Mouse (Mus musculus): Measurements from ENCODE around the gene Nmnat2.

Nmnat2 gene

DNA sequence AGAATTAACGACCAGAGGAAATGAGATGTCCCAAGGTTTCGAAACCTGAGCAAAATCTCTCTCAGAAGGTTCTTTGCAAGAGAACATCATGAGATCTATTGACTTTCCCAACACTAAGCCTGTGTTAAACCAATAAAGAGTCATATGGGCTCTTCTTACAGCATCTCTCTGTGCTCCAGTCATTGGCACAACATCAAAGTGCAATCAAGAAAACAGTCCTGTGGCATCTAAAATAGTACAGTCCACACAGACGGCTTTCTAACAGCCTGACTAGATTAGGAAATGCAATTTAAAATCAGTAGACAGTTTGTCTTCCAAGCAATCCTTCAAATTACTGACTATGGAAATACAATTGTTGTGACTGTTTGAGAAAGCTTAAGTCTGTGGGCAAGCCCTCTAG lies 32.2 kb downstream of the Nmnat2 start:
- no peak for DNase-seq (ENCODE audit: low spot score in 2 of 2)

DNA sequence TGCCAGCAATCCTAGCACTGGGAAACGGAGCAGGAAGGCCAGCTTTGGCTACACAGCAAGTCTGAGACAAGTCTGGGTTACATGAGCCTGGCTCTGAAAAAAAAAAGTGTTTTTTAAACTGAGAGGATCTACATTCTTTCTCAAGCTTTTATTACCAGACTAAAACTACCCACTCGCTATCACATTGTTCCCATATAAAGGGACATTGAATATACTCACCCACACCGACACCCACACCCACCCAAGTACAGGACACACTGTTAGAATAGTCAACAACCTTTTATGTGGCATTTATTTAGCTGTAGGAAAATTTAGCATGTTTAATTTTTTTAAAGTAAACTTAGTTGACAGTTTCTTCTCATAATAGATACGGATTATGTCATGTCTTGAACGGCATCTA lies 35.3 kb downstream of the Nmnat2 start:
- DNase-seq (ENCODE audit: low spot score in 2 of 2): no peak

DNA sequence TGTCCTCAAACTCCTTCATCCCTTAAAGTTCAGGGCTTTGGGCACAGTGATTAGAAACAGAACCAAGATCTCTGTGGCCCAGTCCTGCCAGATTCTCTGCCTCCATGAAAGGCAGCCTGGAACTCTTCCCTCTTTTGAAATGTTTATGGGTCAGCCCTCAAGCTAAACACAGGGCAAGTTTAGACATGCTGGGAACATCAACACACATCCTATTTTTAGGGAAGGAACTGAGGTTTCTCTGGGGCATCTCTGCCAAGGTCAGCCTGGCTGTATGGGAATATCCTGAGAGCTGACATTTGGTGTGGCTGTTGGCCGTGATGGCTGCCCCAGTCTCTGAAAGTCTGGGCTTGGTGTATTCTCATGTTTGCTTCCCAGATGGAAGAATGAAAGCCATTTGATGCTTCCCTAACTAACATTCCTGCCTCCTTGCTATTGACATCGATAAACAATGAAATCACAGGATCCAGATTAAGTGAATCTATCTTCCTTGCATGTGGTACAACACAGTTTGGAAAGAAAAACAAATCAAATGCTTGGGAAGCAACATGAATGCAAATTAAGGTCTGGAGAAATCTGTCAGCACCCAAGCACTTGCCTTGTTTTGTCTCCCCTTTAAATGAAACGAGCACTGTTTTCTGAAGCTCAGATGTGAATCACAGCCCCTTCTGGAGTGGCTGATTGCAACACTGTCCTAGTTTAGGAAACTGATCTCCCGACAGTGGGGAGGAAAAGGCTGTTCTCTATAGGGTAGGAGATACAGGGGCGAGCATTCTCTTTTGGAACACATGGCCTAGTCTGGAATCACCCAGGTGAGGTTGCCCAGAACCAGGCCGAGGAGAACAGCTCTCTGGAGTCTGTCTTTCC lies 37.7 kb downstream of the Nmnat2 start:
- DNase-seq (ENCODE audit: low spot score in 2 of 2): no peak

DNA sequence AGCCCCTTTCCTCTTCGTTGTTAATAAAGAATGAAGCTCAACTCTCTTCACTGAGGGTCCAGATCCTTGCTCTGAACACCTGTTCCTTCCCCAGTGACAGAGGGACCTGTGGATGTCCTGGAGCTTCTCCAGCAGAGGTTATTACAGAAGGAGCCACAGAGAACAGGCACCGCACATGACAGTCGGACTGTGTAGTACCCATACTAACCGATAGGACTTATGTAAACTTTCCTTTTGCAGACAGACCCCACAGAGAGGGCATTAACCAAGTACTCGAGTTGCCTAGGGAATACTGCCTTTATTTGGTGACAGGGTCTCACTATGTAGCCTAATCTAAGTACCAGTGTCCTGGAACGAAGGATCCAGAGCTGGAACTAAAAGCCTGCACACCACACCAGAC lies 39.0 kb downstream of the Nmnat2 start:
- no peak for DNase-seq (ENCODE audit: low spot score in 2 of 2)

DNA sequence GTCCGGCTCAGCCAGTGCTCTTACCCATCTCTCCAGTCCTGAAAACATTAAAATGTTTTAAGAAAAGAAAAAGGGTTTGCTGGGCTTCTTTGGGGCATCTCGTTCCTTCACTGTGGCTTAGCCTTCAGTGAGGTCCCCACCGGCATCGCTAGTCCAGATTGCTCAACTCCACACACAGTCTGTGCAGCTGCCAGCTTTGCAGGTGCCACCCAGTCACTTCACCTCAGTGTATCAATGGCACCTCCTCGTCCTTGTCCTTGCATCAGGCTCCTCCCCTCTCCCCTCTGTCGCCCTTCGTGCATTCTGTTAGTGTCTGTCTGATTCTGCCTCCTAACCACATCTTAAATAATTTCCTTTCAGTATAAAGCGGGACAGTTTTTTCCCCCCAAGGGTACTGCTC lies 45.2 kb downstream of the Nmnat2 start:
- no peak for DNase-seq (ENCODE audit: low spot score in 2 of 2)

DNA sequence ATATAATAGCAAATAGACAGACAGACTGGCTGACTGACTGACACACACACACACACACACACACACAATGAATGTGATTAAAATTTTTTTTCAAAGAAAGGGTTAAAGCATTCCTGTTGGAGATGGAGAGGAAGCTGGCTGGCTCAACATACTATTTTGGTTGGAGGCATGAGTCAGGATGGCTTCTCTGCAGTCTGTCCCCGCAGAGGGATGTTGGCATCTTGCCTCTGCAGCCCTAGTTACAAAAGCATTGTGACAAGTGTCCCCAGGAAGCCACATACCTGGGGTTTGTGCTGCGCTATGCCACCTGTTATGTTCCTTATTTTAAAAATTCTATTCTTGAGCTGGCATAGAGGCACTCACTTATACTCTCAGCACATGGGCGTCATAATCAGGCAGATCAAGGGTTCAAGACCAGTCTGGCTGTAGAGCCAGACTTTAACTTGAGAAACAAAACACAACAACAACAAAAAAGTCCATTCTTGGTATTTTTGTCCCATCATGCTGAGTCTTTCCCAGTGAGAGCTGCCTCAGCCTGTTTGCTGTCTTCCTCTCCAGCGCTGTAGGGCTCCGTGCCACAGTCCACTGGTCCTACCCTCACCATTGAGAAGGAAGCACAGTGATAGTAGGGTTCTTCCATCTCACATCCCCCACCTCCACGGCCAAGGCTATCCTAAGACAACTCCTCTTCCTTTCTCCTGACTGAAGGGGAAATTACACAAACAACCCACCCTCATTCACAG lies 45.9 kb downstream of the Nmnat2 start:
- DNase-seq (ENCODE audit: low spot score in 2 of 2): no peak

DNA sequence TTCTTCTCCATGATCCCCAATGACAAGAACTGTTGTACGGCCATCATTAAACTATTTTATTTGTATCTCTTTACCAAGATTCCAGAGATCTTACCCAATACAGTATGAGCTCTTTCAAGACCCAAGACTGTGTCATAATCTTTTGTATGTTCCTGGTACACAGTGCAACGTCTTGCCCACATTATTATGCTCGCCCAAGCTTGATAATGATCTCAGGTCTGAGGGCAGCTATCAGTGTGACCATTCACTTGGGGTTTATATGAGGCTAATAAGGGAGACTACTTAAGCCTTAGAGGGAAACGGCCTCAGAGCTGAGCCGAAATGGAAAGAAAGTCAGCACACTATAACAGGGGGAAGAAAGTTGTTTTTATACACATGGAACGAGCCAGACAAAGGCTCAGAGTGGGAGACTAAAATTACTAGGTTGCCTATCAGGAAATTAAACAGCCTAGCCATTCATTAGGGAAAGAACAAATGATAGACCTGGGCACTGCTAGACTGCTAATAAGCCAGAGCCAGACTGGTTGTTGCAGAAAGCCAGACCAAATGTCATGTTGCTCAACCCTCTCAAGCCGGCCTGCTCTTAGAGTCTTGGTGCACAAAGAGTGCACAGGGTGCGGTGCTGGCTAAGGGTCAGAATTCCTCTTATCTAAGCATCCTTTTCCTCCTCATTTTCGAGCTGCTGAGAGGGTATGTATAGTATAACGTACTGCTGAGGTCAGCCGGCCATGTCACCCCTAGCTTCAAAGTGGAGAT lies 47.7 kb downstream of the Nmnat2 start:
- no peak for DNase-seq (ENCODE audit: low spot score in 2 of 2)

DNA sequence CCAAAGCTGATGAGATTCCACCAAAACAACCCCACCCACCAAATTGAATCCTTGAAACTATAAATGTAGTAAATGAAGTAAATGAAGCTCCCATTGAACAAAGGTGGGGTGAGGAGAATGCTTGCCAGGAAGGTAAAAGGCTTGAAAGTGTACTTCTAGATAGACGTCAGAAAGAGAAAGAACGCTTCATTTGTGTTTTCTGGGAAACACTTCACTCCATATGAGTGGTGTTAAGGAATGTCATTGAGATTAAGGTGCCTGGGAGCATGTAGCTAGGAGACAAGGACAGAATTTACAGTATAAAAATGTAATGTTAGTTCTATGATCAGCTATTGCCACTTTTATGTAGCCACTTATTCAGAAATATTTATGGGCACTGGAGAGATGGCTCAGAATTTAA lies 49.7 kb downstream of the Nmnat2 start:
- no peak for DNase-seq (ENCODE audit: low spot score in 2 of 2)

DNA sequence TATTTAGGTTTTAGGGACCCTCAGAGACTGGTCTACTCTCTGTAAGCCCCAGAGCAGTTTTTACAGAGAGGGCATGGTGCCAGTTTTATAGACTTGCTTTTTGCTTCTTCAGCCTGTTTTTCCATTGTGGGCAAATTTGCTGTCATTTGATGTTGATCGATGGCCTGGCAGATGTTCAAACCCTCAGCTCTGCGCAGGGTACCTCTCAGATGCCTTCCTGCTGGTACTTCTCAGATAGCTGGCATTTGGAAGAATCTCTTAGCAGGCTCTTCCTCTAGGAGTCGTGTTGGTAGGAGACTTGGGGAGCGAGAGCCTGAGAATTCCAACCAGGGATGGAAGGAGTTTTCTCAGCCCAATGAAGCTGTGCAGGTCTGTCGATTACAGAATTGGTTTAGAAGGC lies 51.3 kb downstream of the Nmnat2 start:
- no peak for DNase-seq (ENCODE audit: low spot score in 2 of 2)

DNA sequence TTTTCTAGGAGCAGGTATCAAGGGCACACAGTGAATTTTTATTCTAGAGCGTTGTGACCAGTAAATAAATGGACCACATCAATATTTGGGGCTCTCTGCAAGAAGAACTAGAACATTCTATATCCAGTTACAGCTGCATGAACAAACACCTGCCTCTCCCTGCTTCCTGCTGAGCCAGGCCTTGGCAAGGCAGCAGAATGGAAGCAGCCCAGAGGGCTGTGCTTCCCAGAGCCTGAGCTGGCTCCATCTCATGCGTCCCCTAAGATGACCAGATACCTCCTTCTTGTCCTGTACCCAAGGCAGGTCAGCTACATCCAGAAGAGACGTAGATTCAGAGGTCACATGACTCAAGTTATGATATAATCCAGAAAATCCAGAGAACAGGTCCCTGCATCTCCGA lies 52.0 kb downstream of the Nmnat2 start:
- DNase-seq (ENCODE audit: low spot score in 2 of 2): no peak

DNA sequence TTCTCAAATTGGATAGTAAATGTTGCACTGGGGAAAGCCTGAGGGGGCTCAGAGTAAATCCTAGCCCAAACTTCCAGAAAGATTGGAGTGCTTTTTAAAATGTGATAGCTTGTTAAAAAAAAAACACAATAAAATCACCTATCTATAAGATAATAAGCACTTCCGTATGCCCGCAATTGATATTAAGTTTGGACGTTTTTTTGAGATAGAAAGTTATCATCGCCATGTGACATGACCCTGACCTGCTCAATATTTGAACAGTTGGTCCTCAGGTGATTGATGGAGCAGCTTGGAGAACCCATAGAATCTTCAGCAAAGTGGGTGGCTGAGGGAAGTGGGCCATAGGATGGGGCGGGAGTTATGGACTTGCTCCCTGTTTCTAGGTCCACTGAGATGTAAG lies 52.5 kb downstream of the Nmnat2 start:
- DNase-seq (ENCODE audit: low spot score in 2 of 2): no peak

DNA sequence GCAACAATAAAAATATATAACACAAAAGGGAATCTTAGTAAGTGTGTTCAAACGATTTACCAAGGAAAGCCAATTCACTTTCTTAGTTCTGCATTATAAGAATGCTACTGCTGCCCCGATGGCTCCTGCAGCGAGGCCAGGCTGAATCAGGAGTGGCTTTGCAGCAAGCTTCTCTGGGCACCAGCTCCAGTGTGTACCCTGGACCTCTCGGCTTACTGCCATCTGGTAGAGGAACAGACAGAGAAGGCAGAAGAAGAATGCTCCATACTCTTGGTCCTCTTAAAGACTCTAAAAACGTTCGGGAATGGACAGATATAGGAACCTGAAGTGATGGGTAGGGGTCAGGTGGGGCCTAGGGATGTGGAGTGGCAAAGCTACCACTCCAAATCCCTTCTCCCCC lies 53.0 kb downstream of the Nmnat2 start:
- DNase-seq (ENCODE audit: low spot score in 2 of 2): no peak

DNA sequence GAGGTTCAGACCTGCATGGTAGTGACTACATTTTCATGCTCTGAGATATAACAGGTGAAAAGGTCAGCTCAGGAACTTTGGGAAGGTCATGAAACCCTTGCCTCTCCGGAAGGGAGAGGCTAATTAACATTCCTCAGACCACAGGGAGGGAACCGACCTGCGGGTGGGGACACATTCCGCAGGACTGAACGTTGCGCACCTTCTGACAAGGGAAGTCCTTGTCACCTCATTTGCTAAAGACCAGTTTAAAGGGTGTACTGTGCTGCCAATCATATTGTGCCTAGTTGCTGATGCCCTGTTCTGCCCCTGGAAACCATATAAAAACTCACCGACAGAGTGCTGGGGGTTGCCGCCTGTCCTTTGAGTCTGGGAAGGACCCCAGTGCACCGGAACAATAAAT lies 54.5 kb downstream of the Nmnat2 start:
- DNase-seq (ENCODE audit: low spot score in 2 of 2): no peak

DNA sequence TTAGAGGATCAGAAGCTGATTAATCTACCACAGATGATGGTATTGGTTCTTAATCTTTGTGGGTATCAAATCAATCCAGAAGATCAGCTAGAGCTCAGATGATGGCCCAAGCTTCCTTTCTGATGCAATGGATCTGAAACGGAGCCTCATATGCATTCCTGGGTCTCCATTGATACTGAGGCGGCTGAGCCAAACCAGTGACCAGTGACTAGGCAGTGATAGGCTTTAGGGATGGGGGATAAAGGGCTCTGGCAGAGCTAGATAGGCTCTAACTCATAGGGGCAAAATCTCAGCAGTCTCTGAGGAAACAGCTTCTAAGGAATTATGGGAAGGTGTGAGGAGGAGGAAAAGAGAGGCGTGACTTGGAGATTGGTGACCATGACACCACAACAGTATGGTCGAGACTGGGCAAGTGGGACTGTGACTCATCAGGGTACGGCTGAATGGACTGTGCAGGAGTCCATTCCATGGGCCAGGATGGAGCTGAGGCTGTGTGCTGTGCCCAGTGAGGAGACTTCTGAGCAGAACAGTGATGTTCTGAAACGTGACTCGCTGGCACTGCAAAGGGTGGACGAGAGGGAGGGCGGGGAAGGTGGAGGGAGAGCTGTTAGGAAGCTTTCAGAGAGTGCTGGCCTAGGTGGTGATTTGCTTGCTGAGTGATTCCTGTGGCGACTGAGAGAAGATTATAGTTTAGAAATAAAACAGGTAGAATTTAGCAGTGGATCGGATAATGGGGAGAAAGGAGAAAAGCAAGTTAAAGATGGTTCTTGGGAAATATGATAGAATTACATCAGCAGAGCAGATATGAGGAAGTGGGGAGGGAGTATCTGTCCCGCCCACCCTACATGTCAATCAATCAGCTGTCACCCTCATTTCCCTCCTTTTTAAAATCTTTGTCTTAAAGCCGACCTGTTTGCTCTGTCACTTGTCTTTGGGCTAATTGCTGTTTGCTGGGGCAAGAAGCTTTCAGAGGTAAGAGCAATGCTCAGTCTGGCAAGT lies 55.9 kb downstream of the Nmnat2 start:
- no peak for DNase-seq (ENCODE audit: low spot score in 2 of 2)

DNA sequence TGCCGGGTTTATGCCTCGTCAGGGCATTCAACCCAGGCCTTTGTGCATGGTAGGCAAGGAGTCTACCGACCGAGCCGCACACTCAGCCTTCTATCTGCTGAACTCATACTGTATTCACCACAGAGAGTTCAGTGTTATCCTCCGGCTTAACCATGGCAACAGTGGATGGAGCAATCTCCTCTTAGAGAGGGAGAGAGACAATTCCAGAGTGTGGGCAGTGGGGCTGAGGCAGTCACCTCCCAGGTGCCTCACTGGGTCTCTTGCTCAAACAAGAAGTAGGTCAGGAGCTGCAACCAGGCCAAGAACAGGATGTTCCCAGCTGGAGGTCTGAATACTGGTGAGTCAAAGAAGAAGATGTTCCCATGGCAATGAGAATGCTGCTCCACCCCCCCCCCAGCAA lies 56.8 kb downstream of the Nmnat2 start:
- DNase-seq (ENCODE audit: low spot score in 2 of 2): no peak

DNA sequence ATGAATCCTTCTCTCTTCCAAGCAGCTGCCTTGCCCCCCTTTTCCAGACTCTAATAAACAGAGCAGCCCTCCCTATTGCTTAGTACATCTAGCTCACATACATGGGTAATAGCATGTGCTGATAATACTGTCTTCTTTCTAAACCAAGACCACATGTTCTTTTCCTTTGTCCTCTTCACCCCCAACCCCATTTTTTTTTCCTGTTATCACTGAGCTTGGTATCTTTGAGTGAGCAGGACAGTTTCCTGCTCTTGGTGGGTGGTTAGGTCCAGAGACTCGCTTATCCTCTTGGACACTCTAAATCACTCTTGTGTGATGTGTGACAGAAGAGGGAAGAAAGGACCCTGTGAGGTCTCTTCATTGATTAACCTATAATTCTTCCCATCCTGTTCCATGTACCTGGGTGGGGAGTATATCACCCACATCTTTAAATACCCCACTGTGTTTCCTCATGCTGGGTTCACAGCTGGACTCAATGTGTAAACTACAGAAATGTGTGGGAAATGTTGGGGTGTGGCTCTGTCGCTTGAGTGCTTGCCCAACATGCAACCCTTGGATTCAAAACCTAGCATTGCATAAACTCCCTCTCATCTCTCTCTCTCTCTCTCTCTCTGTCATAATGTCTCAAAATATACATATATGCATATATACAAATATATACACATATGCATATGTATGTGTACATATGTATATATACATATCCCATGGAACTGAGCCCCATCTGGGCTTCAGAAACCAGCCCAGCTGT lies 58.9 kb downstream of the Nmnat2 start:
- DNase-seq (ENCODE audit: low spot score in 2 of 2): no peak

DNA sequence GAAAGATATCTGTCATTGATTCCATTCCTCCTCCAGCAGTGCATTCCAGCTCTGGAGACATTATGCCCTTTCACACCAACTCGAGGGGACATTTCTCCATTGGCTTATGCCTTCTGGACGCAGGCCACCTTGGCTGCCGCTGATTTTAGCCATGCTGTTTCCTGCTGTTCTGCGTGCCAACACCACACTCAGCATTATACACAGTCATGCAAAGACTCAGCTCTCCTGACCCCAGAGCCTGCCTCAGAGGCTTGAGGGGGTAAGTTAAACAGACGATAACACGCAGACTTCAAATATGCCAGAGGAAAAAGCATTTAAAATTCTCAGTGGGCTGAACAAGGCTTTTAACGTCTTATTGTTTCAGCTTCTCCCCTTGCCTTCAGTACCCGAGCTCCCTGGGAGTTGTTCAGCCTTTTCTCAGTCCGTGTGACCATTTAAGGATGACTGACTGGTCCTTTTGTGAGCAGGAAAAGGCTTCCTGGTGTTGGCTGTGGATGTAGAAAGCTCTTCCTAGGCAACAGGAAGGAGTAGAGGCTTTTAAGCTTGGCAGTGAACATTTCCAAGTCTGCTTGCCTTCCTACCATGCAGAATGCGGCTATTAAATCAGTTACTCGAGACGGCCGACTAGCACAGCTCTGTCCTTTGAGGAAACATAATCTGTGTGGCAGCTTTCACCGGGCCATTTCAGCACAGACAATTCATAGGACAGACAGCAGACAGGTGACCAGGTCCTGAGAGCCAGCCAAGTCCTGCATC lies 59.8 kb downstream of the Nmnat2 start:
- no peak for DNase-seq (ENCODE audit: low spot score in 2 of 2)

DNA sequence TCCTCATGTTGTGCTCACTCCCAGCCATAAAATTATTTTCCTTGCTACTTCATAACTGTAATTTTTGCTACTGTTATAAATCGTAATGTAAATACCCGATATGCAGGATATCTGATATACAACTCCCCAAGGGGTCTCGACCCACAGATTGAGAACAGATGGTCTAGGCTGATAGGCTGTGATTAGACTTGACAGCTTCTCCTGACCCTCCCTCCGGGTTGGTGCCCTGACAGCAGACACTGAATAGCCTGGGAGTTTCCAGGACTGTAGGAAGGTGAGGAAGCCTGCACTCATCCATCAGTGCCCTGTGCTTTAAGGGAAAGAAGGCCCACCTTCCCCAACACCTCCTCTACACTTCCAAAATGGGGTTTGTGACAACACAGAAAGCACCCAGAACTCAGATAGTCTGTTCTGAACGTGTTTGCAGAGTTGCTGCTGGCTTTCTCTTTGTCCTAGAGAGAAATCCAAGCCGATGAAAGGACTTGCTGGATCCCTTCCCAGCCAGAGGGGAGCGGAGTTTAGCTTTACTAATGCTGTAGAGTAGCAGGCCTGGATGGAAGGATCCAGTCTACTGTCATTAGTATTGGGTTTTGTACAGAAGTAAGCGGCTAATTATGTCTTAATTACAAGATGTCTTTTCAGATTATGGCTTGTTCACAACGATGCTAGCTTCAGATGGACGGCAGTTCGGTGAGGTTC lies 61.8 kb downstream of the Nmnat2 start:
- no peak for DNase-seq (ENCODE audit: low spot score in 2 of 2)

DNA sequence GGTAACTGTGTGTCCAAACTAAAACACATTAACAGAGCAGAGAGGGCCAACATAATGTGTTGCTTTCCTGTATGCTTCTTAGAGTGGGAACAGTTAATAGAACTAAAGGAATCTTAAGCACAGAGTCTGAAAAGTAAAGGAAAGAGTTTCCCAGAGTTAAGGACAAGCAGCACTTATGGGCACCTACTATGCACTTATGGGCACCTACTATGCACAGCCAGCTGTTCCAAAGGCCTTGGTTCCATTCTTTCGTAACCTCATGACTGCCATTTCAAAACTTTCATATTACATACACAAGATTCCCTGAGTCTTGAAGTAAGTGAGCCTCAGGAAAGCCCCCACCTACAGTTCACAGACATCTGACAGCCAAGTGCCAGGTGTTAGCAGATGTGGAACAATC lies 64.3 kb downstream of the Nmnat2 start:
- DNase-seq (ENCODE audit: low spot score in 2 of 2): no peak

Data from urinary bladder, adult 18-20 months (tissue).